Mouse (Mus musculus): ENCODE data around the gene BC107364. TPM values are rescaled to one million over a fixed set of nuclear protein-coding genes. Genes with fewer than 3 reads are reported as not detected.
"Not testable (repeated sequence)": the region's sequence is repeated elsewhere in the genome, so short reads cannot be mapped to it uniquely, and the experiment has no call there.

BC107364 gene
- polyA plus RNA-seq, 1 experiment = 4.6 TPM

DNA sequence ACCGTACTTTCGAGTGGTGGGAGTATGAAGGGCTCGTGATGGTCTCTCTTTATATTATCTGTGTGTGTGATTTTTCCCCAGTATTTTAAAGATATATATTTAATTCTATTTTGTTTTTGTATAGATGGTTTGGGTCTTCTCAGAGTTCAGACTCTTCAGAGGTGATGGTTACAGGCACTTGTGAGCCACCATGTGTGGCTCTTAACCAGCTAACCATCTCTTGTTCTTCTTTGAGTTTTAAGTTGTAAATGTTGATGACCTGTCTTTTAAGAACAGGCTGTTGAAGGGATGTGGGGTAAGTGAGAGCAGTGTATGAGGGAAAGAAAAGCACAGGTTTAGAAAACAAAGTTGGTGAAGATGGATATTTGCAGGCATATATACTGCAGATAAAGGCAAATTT is 42.8 kb upstream of the BC107364 start:
- H3K27ac ChIP-seq (ENCODE audit: insufficient read depth, low read length) = no peak overlapping the region
- no peaks in the 10 kb centered on the region for H3K4me1 ChIP-seq (ENCODE audit: control insufficient read depth, insufficient read depth, low read length)
- peaks cover 10% of the 10 kb centered on the region for H3K9me3 ChIP-seq (replicated peaks; ENCODE audit: control insufficient read depth, insufficient read depth, low read length, poor library complexity, severe bottlenecking)
- no peak for TF ChIP-seq CTCF (IDR thresholded peaks at IDR 0.05; ENCODE audit: low read depth, low read length)
- TF ChIP-seq POLR2A (IDR thresholded peaks at IDR 0.05; ENCODE audit: insufficient read depth, low read length) = no peak
- no peak for TF ChIP-seq EP300 (IDR thresholded peaks at IDR 0.05; ENCODE audit: insufficient read depth, low read depth, low read length)
- H3K27me3 ChIP-seq (ENCODE audit: control insufficient read depth, insufficient read depth, low read length, poor library complexity, severe bottlenecking) = no peaks in the 10 kb centered on the region
- no peaks in the 10 kb centered on the region for H3K36me3 ChIP-seq (ENCODE audit: control insufficient read depth, insufficient read depth, low read length, poor library complexity, severe bottlenecking)
- H3K4me3 ChIP-seq (ENCODE audit: low read depth, low read length) = no peak overlapping the region
- no peak overlapping the region for H3K9ac ChIP-seq (ENCODE audit: low read depth, poor library complexity, severe bottlenecking)

GRCm38 (mm10) chr3:96494456-96494855 is 42.4 kb upstream of the BC107364 start:
- not testable (repeated sequence) for H3K36me3 ChIP-seq (ENCODE audit: control insufficient read depth, insufficient read depth, low read length, poor library complexity, severe bottlenecking); H3K4me3 ChIP-seq (ENCODE audit: low read depth, low read length); H3K27me3 ChIP-seq (ENCODE audit: control insufficient read depth, insufficient read depth, low read length, poor library complexity, severe bottlenecking)

GRCm38 (mm10) chr3:96489636-96490035 is 37.5 kb upstream of the BC107364 start:
- not testable (repeated sequence) for H3K36me3 ChIP-seq (ENCODE audit: control insufficient read depth, insufficient read depth, low read length, poor library complexity, severe bottlenecking); H3K27me3 ChIP-seq (ENCODE audit: control insufficient read depth, insufficient read depth, low read length, poor library complexity, severe bottlenecking); H3K9me3 ChIP-seq (replicated peaks; ENCODE audit: control insufficient read depth, insufficient read depth, low read length, poor library complexity, severe bottlenecking); H3K4me3 ChIP-seq (ENCODE audit: low read depth, low read length); H3K9ac ChIP-seq (ENCODE audit: low read depth, poor library complexity, severe bottlenecking); H3K4me1 ChIP-seq (ENCODE audit: control insufficient read depth, insufficient read depth, low read length)
- peak overlapping the region; percentile 83 for H3K27ac ChIP-seq (ENCODE audit: insufficient read depth, low read length)

More at GRCm38 (mm10) chr3:96494456-96494855, 42.4 kb upstream of the BC107364 start:
- not testable (repeated sequence) for H3K9me3 ChIP-seq (replicated peaks; ENCODE audit: control insufficient read depth, insufficient read depth, low read length, poor library complexity, severe bottlenecking); H3K9ac ChIP-seq (ENCODE audit: low read depth, poor library complexity, severe bottlenecking); H3K27ac ChIP-seq (ENCODE audit: insufficient read depth, low read length); H3K4me1 ChIP-seq (ENCODE audit: control insufficient read depth, insufficient read depth, low read length)

- H3K4me1 ChIP-seq (ENCODE audit: control insufficient read depth, insufficient read depth, low read length); H3K27me3 ChIP-seq (ENCODE audit: control insufficient read depth, insufficient read depth, low read length, poor library complexity, severe bottlenecking); H3K9ac ChIP-seq (ENCODE audit: low read depth, poor library complexity, severe bottlenecking); H3K36me3 ChIP-seq (ENCODE audit: control insufficient read depth, insufficient read depth, low read length, poor library complexity, severe bottlenecking); H3K9me3 ChIP-seq (replicated peaks; ENCODE audit: control insufficient read depth, insufficient read depth, low read length, poor library complexity, severe bottlenecking): not testable (repeated sequence)
- Histone ChIP-seq H3K4me3 (ENCODE audit: low read depth, low read length) (peak overlapping the region; percentile 61), H3K27ac (ENCODE audit: insufficient read depth, low read length) (peak overlapping the region; percentile 83)
Measured at GRCm38 (mm10) chr3:96488907-96489629, 37.0 kb upstream of the BC107364 start.

GRCm38 (mm10) chr3:96488290-96488906 is 36.3 kb upstream of the BC107364 start:
- Histone ChIP-seq H3K9ac (ENCODE audit: low read depth, poor library complexity, severe bottlenecking) (peak overlapping the region; percentile 90), H3K4me3 (ENCODE audit: low read depth, low read length) (peak overlapping the region; percentile 48; the same call in 1 of the 2 replicates)
- not testable (repeated sequence) for H3K4me1 ChIP-seq (ENCODE audit: control insufficient read depth, insufficient read depth, low read length); H3K27ac ChIP-seq (ENCODE audit: insufficient read depth, low read length); H3K36me3 ChIP-seq (ENCODE audit: control insufficient read depth, insufficient read depth, low read length, poor library complexity, severe bottlenecking); H3K9me3 ChIP-seq (replicated peaks; ENCODE audit: control insufficient read depth, insufficient read depth, low read length, poor library complexity, severe bottlenecking); H3K27me3 ChIP-seq (ENCODE audit: control insufficient read depth, insufficient read depth, low read length, poor library complexity, severe bottlenecking)

GRCm38 (mm10) chr3:96487596-96488289 is 35.6 kb upstream of the BC107364 start:
- Histone ChIP-seq H3K27me3 (ENCODE audit: control insufficient read depth, insufficient read depth, low read length, poor library complexity, severe bottlenecking) (no peaks in the 10 kb centered on the region), H3K9ac (ENCODE audit: low read depth, poor library complexity, severe bottlenecking) (peak overlapping the region; percentile 90), H3K36me3 (ENCODE audit: control insufficient read depth, insufficient read depth, low read length, poor library complexity, severe bottlenecking) (no peaks in the 10 kb centered on the region), H3K27ac (ENCODE audit: insufficient read depth, low read length) (peak overlapping the region; percentile 89), H3K9me3 (replicated peaks; ENCODE audit: control insufficient read depth, insufficient read depth, low read length, poor library complexity, severe bottlenecking) (peaks cover 5% of the 10 kb centered on the region), H3K4me1 (ENCODE audit: control insufficient read depth, insufficient read depth, low read length) (peaks cover 1% of the 10 kb centered on the region), H3K4me3 (ENCODE audit: low read depth, low read length) (peak overlapping the region; percentile 48; the same call in 1 of the 2 replicates)
- TF ChIP-seq CTCF (IDR thresholded peaks at IDR 0.05; ENCODE audit: low read depth, low read length) = peak; percentile 25
- no peak for TF ChIP-seq POLR2A (IDR thresholded peaks at IDR 0.05; ENCODE audit: insufficient read depth, low read length)

GRCm38 (mm10) chr3:96486828-96487559 is 34.9 kb upstream of the BC107364 start:
- not testable (repeated sequence) for H3K27me3 ChIP-seq (ENCODE audit: control insufficient read depth, insufficient read depth, low read length, poor library complexity, severe bottlenecking); H3K4me1 ChIP-seq (ENCODE audit: control insufficient read depth, insufficient read depth, low read length); H3K27ac ChIP-seq (ENCODE audit: insufficient read depth, low read length); H3K9me3 ChIP-seq (replicated peaks; ENCODE audit: control insufficient read depth, insufficient read depth, low read length, poor library complexity, severe bottlenecking); H3K36me3 ChIP-seq (ENCODE audit: control insufficient read depth, insufficient read depth, low read length, poor library complexity, severe bottlenecking); H3K4me3 ChIP-seq (ENCODE audit: low read depth, low read length)
- H3K9ac ChIP-seq (ENCODE audit: low read depth, poor library complexity, severe bottlenecking) = peak overlapping the region; percentile 90; the same call in 1 of the 2 replicates

GRCm38 (mm10) chr3:96486064-96486827 is 34.1 kb upstream of the BC107364 start:
- H3K4me1 ChIP-seq (ENCODE audit: control insufficient read depth, insufficient read depth, low read length); H3K27ac ChIP-seq (ENCODE audit: insufficient read depth, low read length); H3K9me3 ChIP-seq (replicated peaks; ENCODE audit: control insufficient read depth, insufficient read depth, low read length, poor library complexity, severe bottlenecking); H3K36me3 ChIP-seq (ENCODE audit: control insufficient read depth, insufficient read depth, low read length, poor library complexity, severe bottlenecking); H3K27me3 ChIP-seq (ENCODE audit: control insufficient read depth, insufficient read depth, low read length, poor library complexity, severe bottlenecking); H3K4me3 ChIP-seq (ENCODE audit: low read depth, low read length); H3K9ac ChIP-seq (ENCODE audit: low read depth, poor library complexity, severe bottlenecking): not testable (repeated sequence)
